Mouse (Mus musculus) small intestine, adult 2 months (tissue): ENCODE measurements around the gene Hmga2.

Experiments used
- CTCF ChIP-seq: fragments of 200-500 bp; IDR thresholded peaks from 2 replicates; pipeline ENCODE4 v1.5.1; 2012; ENCODE audit warnings: low read depth, mild to moderate bottlenecking, control low read depth, inconsistent platforms, low read length, moderate library complexity, mixed read lengths; ENCODE audit not compliant: insufficient replicate concordance, insufficient read length; ENCODE audit errors: extremely low read depth
- POLR2A ChIP-seq: fragments of 200-500 bp; IDR thresholded peaks from 2 replicates; pipeline ENCODE4 v1.6.1; 2012; ENCODE audit warnings: low read depth, mild to moderate bottlenecking, control low read depth, inconsistent platforms, low read length, moderate library complexity

DNA sequence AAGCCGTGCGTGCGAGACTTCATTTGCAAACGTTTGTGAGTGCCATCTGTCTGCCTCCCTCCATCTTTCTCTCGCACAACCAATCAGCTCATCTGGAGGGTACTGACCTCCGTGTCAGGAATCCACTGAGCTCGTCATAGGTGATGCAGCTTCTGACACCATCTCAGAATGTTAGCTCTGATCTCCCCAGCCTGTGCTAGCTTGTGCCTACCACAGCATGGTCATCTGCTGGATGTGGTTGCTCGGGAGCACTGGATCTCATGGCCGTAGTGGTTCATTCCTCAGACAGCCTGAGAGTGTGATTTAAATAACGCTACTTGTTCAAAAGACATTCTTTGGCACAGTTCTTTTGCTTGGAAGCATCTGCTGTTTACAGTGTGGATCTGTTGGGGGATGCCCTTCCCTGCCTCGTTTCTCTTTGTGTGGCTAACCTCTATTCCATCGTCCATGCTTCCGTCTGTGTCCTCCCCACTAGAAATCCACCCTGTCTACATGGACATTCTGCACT, 121.7 kb downstream of the Hmga2 start:
- TF ChIP-seq CTCF (no peak), POLR2A (no peak)
